ENCODE assay signal across 8 mouse cellular contexts in genomic region chr9:62522211-62522610, GRCm38 (mm10). TPM values are rescaled to one million over a fixed set of nuclear protein-coding genes. Genes with fewer than 3 reads are reported as not detected.
DNase-seq lines count a peak whose midpoint lies in the region; ATAC-seq and TF ChIP-seq lines count a peak whose summit lies in the region.

No protein-coding gene starts in this region.

- no peak for ATAC-seq in hindbrain, embryonic 12.5 days (ENCODE audit: low FRiP score)
- no peak for ATAC-seq in lung, embryonic 14.5 days (ENCODE audit: insufficient read depth)

- WGBS in forebrain, embryonic 10.5 days: 61% methylated on average over 5 of the region's 5 CpGs
- whole genome bisulfite sequencing in hindbrain, embryonic 12.5 days: 45% methylated on average over 5 of the region's 5 CpGs
- WGBS in lung, embryonic 14.5 days: 57% methylated on average over 5 of the region's 5 CpGs

- H3K4me3 ChIP-seq in forebrain, embryonic 10.5 days: no peak overlapping the region
- no peak overlapping the region for H3K4me3 ChIP-seq in hindbrain, embryonic 12.5 days
- H3K4me3 ChIP-seq in lung, embryonic 14.5 days (ENCODE audit: low read depth, low read length): no peak overlapping the region

- H3K4me1 ChIP-seq in forebrain, embryonic 10.5 days: peaks cover 100% of the 10 kb centered on the region
- H3K4me1 ChIP-seq in hindbrain, embryonic 12.5 days: peaks cover 99% of the 10 kb centered on the region
- H3K4me1 ChIP-seq in lung, embryonic 14.5 days (ENCODE audit: insufficient read depth): peaks cover 36% of the 10 kb centered on the region

- TF ChIP-seq CTCF in lung, embryonic 14.5 days (IDR thresholded peaks at IDR 0.05; ENCODE audit: low read depth): no peak

- no peak overlapping the region for H3K4me2 ChIP-seq in hindbrain, embryonic 12.5 days (replicated peaks)
- H3K4me2 ChIP-seq in lung, embryonic 14.5 days: peak overlapping the region; percentile 12

- H3K27me3 ChIP-seq in forebrain, embryonic 10.5 days (ENCODE audit: poor library complexity, severe bottlenecking): peaks cover 57% of the 10 kb centered on the region
- H3K27me3 ChIP-seq in hindbrain, embryonic 12.5 days: no peaks in the 10 kb centered on the region
- no peaks in the 10 kb centered on the region for H3K27me3 ChIP-seq in lung, embryonic 14.5 days (ENCODE audit: insufficient read depth, low read length)

- H3K27ac ChIP-seq in forebrain, embryonic 10.5 days: peak overlapping the region; percentile 64; the same call in 1 of the 2 replicates
- H3K27ac ChIP-seq in hindbrain, embryonic 12.5 days: peak overlapping the region; percentile 75
- H3K27ac ChIP-seq in lung, embryonic 14.5 days (ENCODE audit: low read depth): peak overlapping the region; percentile 81

- H3K9ac ChIP-seq in hindbrain, embryonic 12.5 days: no peak overlapping the region
- no peak overlapping the region for H3K9ac ChIP-seq in lung, embryonic 14.5 days

- H3K36me3 ChIP-seq in forebrain, embryonic 10.5 days (replicated peaks): no peaks in the 10 kb centered on the region
- H3K36me3 ChIP-seq in hindbrain, embryonic 12.5 days: no peaks in the 10 kb centered on the region
- H3K36me3 ChIP-seq in lung, embryonic 14.5 days (ENCODE audit: insufficient read depth): no peaks in the 10 kb centered on the region

- peak; percentile 47 for DNase-seq in adrenal gland, adult 2 months
- no peak for DNase-seq in adrenal gland, postnatal 4 days (ENCODE audit: low spot score in 2 of 2)
- no peak for DNase-seq in forebrain, embryonic 10.5 days (ENCODE audit: extremely low spot score, low spot score)
- DNase-seq in lung, embryonic 14.5 days: peak; percentile 71
- DNase-seq in spleen, postnatal 14 days (ENCODE audit: low spot score in 2 of 2): no peak
- no peak for DNase-seq in right cerebral cortex, postnatal 36 days (ENCODE audit: low spot score in 2 of 2)
- no peak for DNase-seq in thymus, postnatal 10 days (ENCODE audit: low spot score in 2 of 2)

- no peaks in the 10 kb centered on the region for H3K9me3 ChIP-seq in forebrain, embryonic 10.5 days
- H3K9me3 ChIP-seq in hindbrain, embryonic 12.5 days (replicated peaks): no peaks in the 10 kb centered on the region
- H3K9me3 ChIP-seq in lung, embryonic 14.5 days (ENCODE audit: low read depth, low read length): no peaks in the 10 kb centered on the region

RNA-seq across cellular contexts. Expression of gene Coro2b, which starts 14.6 kb away (rescaled TPM):
- 10 to 100 TPM; 13.1 to 15.3 TPM for total RNA-seq in adrenal gland, adult 2 months (2021)
- polyA plus RNA-seq in adrenal gland, adult 2 months (2012; rRNA removed): 14.3 and 15.5 TPM in 2 replicates
- 10 to 100 TPM; 28.4 to 32.6 TPM for total RNA-seq in adrenal gland, postnatal 4 days (2021)
- 9.7 and 10.0 TPM in 2 replicates for polyA plus RNA-seq in forebrain, embryonic 10.5 days (2016; fragmentation: Nextera tagmentation; extraction: Ambion mirVana)
- polyA plus RNA-seq in hindbrain, embryonic 12.5 days (2016; fragmentation: Nextera tagmentation; extraction: Ambion mirVana): 34.2 and 36.9 TPM in 2 replicates
- polyA plus RNA-seq in lung, embryonic 14.5 days (2014; fragmentation: Nextera tagmentation; extraction: Ambion mirVana): 22.2 and 26.2 TPM in 2 replicates

Comparison
In these comparisons a context has a peak if more than half of its experiments do, and no peak if none do; other contexts are left out.
1. DNase-seq: peak in adrenal gland, adult 2 months (single experiment) and lung, embryonic 14.5 days (single experiment); none in adrenal gland, postnatal 4 days (0 of 2), forebrain, embryonic 10.5 days (single experiment), spleen, postnatal 14 days (0 of 2), right cerebral cortex, postnatal 36 days (0 of 2) and thymus, postnatal 10 days (0 of 2).
2. Peak in every context shown above with its lines, with median percentiles within 50 percentile points of each other: H3K27ac ChIP-seq.